Mouse (Mus musculus) lung, postnatal 25 days (tissue): ENCODE measurements around the gene Gm20388.
"Not testable (repeated sequence)": the region's sequence is repeated elsewhere in the genome, so short reads cannot be mapped to it uniquely, and the experiment has no call there.

ENCODE experiments used
- DNase-seq: peaks from one replicate; pipeline ENCODE4 v3.0.0; 2022; ENCODE audit warnings: low spot score

Gm20388 gene

DNA sequence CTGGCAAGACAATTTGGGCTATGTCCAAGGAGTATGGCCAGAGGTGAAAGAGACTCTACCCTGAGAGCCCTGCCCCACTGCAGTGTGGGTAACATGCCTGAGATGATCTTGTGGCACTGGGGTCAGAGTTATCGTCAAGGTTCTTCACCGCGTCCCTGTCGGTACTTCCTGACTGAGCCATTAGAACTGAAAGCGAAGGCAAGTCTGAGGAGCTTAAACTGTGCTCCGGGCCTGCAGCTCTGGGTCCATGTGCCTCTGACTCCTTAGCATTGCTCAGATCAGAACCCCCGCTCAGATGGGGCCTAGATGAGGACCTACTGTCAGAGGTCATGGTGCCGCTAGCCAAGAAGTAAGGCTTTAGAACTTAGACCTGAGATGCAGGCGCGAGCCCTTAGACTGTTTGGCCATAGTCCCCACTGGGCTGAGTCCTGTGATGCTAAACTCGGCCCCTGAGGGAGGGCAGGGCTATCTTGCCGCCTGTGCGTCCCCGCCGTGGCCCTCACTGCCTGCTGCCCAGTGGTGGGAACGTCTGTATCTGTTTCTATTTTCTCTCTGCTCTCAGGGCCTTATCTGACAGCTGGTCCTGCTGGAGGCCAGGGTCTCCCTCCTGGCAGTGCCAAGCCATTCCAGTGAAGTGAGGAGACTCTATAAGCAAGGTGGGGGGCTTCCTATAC, 2389.1 kb downstream of the Gm20388 start:
- no peak for DNase-seq

DNA sequence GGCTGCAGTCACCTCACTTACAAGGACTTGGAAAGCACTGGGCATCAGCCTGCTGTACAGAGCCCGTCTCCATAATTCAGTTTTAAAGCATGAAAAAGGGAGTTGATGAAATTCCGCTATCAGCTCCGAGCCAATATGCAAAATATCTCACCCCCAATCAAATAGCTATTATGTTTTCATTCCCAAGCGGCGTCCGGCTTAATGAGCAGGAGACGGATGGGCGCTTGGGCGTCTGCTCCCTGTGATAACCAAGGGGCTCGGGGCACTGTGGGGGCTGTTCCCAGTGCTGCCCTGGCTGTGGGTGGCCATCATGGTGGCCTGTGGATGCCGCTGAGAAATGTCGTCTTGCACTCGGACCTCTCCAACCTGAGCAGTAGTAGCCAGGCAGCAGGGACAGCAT, 2390.4 kb downstream of the Gm20388 start:
- no peak for DNase-seq

DNA sequence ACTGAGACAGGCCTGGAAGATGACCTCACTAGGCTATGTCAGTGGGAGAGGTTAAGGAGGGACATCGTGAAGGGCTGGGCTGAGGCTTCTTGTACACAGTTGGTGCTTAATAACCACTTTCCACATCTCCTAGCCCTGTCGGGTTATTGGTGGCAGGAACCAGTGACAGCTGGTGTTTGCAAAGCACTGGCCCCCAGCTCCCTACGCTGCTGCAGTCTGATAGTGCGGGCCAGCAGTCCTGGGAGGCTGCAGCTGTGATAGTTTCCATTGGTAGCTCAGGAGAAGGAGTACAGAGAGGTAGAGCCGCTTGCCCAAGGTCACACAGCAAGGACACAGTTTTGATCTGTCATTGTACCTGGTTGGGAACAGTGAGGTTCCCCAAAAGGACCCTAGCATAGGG, 2391.2 kb downstream of the Gm20388 start:
- DNase-seq, result no peak

DNA sequence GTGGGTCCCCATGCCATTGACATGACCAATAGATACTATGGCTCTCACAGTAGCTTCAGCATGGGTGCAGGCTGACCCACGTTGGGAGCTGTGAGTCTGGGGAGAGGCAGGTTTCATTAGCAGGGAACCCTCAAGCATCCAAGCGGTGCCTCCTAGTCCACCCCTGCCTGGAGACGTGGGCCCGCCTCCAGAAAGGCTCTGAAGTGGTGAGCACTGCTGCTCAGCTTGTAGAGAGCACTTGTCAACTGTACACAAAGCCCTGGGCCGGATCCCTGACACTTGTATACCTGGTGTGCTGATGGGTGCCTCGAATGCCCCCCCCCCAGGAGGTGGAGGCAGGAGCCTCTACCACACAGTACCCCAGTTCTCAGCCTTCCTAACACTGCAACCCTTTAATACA, 2392.8 kb downstream of the Gm20388 start:
- DNase-seq, result peak; percentile 64

DNA sequence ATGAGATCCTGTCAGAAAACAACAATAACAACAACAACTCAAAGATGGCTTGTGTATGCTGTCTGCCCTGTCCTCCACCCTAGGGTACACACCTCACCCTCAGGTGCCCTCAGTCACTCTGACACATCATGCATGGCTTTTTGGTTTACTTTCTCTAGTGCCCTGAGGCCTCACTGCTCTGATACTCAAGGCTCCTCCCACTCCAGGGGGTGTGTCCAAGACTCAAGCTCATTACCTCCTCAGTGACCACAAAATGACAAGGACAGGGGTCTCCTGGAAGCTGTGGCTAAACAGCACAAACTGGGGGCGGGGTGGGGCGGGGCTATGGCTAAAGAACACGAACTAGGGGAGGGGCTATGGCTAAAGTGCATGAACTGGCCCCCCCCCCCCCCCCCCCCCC, 2393.4 kb downstream of the Gm20388 start:
- DNase-seq, result no peak

DNA sequence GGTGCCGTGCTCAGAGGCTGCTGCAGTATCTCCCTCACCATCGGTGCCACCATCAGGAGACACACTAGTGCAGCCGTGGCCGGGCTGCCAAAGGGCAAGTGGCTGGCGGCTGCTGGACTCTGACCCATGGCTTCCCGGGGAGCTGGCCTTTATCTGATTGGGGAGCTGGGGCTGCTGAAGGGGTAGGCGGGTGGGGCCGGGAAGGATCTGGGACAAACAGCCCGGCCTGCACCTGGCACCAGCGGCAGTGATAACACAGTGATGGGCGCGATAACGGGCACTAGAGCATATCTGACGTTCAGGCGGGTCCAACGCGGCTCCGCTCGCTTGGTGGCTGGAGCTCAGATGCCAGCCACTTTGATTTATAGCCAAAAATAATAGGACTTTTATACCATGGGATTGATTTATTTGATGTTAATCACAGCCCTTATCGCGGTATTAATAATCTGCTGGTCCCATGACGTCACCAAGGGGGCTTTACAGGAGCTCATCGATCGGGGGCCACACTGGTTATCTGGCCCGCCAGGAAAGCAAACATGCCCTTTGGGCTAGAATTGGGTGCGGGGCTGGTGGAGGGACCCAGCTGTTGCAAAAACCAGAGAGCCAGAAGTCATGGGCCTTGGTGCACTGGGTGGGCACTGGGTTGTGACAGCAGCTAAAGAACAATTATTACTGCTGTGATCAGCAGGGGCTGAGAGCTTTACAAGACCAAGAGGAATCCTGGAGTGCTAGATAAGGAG, 2396.2 kb downstream of the Gm20388 start:
- DNase-seq, result no peak

DNA sequence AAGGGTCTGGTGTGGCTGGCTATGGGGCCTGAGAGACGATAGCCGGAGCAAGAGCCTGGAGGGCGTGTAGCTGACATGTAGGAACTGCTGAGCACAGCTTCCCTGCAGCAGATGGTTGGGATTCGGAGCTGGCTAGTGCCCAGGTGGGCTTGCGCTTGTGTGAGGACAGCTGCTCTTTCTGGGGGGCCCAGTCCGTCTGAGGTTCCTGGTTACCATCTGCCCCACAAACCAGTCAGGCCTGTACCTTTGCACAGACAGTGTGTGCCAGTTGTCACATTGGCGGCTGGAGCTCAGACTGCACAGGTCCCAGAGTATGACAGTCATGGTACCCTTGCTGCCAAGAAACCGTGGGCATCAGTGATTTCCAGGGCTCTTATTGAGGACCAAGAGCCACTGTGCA, 2397.2 kb downstream of the Gm20388 start:
- DNase-seq, result no peak

DNA sequence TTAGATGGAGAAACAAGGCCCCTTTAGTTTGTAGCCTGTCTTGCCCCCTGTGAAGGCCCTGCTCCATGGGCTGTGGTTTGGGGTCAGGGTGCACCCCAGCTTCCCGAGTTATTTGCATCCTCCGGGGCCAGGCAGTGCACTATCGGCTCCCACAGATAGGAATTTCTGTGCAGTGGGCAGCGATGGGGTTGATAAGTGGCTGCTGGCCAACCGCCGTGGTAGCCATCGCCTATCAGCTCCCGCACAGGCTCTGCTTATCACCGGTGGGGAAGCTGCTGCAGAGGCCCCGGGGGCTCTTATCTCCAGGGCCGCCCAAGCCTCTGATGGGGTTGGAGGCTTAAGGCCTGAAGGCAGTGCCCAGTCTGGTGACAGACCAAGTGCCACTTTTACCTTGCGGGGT, 2398.6 kb downstream of the Gm20388 start:
- DNase-seq, result no peak

DNA sequence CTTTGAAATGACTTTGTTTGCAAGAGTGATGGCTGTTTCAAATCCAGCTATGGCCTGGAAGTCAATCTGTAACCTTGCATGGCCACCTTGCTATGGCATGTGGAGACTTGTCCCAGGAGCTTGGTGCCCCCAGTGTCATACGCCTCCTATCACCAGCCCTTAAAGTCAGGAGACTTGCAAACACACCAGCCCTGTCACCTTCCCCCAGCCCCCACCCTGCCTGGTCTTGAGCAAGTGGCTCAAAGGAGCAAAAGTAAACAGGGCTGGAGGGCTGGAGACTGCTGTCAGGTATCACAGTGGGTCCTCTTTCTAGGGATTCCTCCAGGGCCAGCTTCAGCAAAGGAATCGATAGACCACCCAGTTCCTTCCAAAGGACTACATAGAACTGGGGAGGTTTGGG, 2400.5 kb downstream of the Gm20388 start:
- DNase-seq, result no peak

DNA sequence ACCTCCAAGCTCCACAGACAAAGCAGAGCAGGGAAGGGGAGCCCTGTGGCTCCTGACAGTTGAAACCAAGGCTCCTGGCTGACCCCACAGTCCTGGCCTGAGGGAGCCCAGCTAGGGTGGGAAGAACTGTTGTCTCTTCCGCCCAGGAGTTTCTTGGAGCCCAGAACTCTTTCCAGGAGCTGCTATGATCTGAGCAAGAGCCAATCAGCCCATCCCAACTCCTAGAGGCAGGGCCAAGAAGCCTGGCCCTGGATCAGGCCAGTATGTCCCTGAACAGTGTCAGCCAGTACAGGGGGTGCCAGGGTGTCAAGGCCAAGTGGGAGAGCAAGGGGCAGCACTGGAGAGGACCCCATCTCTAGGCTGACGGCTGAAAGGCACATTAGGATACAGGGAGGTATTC, 2401.9 kb downstream of the Gm20388 start:
- DNase-seq, result no peak

DNA sequence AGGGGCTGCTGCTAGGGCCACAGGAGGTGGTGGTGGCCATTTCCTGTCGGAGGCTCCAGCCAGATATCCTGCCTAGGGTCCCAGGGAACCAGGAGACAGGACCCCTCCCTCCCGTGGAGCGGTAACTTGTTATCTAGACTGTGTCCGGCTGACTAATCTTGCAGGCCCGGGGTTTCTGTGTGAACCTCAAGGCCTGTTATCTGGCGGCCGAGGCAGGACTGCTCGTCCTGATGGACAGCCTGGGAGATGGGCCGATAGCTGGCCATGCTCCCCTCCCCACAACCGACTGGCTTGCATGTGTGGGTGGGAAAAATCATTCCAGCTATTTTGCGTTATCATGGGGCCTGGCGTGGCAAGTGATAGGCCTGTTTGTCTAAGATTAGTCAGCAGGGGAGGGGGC, 2402.7 kb downstream of the Gm20388 start:
- no peak for DNase-seq

DNA sequence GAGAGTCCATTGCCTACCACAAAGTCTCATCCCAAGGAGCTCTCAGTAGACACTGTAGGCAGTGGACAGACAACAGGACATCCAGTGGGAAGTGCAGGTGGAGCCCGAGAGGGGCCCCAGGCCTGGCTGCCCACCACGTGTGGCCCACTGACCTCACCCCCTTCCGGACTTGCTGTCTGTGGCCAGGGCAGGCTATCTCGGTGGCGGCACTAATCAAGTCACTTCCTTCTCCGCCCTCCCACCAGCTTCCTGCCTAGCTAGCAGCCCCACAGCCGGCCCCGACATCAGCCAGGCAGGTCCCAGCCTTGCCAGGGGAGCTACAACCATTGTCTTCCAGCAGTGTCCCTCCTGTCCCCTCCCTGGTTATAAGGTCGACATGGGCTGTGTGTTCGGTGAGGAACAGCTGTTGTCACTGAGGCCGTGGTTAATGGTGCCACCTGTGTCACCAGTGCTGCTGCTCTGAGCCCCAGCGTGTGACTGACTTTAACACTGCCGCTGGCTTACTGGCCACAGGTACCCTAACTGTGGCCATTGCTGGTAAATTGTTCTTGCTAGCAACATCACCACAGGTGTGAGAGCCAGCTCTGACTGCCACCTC, 2404.4 kb downstream of the Gm20388 start:
- peak; percentile 52 for DNase-seq

DNA sequence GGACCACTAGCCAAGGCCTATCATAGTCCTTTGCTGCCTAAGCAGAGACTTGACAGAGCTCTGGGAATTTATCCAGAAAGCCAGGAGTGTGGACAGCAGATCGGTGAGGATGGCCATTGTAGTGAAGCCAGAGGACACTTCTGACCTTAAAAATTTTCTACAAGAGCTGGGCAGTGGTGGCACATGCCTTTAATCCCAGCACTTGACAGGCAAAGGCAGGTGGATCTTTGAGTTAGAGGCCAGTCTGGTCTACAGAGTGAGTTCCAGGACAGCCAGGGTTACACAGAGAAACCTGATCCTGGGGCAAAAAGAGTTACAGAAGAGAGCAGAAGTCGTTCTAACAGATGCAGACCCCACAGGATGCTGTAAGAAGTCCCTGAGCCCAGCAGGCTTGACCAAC, 2405.8 kb downstream of the Gm20388 start:
- no peak for DNase-seq

DNA sequence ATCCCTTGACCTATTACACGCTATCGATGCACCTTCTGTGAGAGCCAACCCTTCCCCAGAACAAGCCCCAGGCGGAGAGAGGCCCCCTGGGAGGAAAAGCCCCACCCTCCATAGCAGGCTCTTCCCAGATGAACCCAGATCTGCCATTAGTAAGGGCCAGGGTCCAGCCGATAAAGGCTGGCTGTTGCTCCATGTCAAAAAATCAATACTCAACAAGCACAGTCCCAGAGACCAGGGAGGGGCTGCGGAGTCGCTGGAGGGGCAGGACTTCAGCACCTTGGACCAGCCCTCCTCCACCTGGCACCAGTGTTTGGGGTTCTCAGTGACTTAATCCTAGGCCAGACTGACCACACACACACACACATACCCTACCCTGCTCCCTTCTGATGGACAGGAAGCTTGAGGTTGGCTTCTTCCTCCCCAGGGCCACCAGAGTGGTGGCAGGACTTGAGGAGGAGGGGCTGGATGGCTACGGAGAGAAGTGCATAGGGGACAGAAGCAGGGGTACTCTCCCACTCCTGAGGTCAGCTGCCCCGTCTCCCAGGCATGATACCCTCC, 2407.4 kb downstream of the Gm20388 start:
- DNase-seq, result no peak

DNA sequence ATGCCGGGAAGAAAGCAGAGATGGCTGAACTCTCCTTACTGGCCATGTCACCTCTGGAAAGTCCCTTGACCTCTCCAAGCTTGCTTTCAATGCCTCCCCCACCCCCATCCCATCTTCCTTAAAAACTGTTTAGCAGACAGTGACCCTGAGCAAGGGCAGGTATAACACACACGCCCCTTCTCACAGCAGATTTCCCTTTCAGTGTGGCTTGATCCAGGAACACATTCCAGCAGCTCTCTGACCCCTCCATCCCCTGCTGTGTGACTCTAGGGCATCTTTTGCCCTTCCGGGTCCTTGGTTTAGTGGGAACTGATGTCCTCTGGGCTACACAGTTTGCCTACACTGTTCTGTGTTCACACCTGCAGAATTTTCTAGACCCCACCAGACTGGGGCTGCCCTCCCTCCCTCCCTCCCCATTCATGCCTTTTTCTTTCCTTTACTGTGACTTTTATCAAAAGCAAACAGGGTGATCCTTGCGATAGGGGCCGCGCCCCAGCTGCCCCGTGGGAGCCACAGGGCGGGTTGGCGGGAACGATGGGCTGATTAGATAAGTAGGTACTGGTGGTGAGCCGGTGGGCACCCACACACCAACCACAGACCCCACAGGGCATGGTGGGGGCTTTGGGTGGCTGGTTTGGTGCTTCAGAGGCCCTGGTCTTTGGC, 2408.5 kb downstream of the Gm20388 start:
- DNase-seq, result no peak

DNA sequence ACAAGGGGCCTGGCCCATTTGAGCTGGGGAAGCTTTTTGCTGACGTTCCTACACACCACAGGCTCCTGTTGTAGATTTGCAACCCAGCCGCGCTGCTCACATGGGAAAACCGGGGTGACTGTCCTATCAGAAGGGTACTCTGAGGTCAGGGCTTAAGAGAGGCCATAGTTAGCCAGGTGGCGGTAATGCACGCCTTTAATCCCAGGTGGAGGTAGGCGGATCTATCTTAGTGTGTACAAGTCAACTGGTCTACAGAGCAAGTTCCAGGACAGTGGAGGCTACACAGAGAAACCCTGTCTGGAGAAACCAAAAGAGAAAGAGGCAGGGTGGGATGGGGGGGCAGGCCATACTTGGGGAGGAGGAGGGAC, 2409.1 kb downstream of the Gm20388 start:
- DNase-seq, result no peak

DNA sequence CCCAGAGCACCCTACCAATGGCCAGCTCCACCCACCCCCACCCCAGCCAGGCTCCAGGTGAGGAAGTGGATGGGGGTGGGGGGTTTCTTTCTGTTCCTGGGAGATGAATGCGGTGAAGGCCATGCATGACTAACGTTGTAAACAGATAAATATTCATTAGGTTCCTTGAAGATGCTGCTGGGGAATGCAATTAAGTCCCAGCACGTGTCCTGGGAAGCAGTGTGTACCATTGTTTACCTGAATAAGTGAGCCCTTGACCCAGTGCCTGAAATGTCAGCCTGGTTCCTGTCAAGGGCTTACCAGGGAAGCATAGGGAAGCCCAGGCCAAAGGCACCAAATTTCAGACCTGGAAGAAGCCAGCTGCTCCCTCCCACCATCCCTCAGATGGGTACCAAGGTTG, 2409.9 kb downstream of the Gm20388 start:
- no peak for DNase-seq

DNA sequence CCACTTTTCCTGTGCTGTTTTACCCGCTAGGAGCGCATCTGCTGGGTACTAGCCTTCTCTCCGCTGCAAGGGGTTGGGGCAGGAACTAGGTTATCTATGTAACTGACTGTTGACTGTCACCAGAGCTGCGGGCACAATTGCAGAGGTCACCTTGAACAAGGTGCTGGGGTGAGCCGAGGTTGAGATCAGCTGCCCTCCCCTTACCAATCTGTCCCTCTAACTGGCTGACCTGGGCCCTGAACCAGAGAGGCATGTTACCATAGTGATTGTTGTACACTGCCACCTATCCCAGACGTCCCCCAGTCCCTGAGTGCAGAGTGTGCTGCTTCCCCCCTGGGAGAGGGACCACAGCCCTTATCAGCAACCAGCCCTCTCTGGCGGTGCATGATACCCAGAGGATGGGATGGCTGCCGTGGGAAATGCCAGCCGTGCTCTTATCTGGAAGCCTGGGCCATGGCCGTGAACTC, 2410.8 kb downstream of the Gm20388 start:
- no peak for DNase-seq

DNA sequence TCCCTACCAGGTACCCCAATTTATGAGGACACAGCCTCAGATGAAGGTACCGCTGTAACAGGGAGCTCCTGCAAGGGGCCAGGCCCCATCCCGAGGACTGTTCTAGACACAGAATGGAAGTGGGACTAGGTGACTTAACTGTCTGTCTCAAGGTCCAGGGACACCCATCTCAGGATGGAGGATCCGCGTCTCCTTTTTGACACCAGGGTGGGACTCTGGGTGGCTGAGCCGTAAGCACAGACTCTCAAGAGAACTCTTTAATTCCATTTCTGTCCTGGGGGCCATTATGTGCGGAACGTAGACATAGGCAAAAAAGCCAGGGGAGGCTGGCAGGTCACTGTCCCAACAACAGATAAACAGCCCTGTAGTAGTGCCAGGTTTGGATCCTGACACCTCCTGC, 2411.5 kb downstream of the Gm20388 start:
- no peak for DNase-seq

DNA sequence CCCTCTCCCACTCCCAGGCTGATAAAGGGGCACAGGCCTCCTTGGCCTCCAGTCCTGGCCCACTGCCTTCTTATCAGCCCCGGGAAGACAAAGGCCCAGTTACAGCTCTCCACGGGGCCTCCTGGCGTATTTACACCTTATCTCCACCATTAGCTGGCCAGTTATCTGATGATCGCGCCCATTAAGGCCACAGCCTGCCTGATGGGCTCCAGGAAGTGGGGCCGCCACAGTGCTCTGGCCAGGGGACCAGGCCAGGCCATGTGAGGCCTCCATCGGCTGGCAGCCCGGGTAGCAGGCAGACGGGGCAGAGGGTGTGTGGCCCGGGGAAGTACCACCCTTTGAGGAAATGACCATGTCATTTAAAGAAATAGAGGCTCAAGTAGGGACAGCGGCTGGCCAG, 2412.2 kb downstream of the Gm20388 start:
- DNase-seq, result no peak

DNA sequence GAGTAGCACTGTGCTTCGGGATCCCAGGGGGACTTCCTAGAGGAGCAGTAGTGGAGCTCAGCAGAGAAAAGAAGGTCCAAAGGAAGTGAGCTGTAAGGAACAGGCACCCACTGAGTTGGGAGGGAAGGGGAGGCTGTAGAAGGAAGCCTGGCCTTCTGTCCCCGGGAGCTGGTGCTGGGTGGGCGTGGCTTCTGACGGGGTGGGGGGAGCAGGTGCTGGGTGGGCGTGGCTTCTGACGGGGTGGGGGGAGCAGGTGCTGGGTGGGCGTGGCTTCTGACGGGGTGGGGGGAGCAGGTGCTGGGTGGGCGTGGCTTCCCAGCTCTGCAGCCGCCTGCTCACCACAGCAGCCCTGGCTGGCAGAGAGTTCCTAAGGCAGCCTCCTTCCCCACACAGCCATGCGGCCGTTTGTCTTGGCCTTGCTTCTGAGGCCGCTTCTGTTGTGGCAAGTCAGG, 2413.3 kb downstream of the Gm20388 start:
- DNase-seq, result not testable (repeated sequence)

DNA sequence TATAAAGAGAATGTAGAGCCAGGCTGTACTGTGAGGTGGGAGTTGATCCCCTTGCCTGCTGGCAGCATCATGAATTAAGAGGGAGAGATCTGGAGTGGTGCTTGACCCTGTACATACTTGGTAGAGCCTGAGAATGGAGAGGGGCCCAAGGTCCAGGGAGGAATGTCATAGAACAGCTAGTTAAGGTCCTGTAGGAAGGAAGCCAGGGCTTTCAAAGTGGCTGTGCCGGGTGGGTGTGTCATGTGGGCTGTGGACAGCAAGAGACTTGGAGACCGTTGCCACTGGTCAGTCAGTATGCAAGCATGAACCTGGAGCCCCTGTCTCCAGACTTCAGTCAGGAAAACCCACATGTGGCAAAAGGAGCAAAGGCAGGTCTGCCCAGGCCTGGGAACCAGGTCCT, 2414.6 kb downstream of the Gm20388 start:
- no peak for DNase-seq
